Mouse (Mus musculus): ENCODE results near the gene Icam1. TPM values are rescaled to one million over a fixed set of nuclear protein-coding genes. Genes with fewer than 3 reads are reported as not detected.

The Icam1 gene
- polyA plus RNA-seq, 1 experiment from 2014 or later = 5.0 TPM

DNA sequence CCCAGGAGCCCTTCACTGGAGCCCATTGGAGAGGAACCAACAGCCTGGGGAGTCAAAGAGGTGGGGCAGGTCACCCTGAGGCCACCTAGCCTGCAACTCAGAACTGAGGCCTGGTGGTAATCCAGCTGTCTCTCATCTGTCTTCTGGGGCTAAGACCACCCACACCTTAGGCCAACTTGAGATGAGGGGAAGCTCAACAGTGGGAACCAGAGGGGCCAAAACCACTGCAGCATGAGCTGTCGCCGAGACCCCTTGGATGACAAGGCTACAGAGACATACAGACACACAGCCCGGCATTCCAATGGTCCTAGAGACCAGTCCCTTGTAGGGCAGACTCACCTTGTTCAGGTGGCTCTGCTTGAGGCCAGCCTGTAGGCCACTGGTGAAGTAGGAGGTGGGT lies 59.8 kb downstream of the Icam1 start:
- no peak overlapping the region for H3K27ac ChIP-seq (replicated peaks)
- H3K9me3 ChIP-seq = no peaks in the 10 kb centered on the region
- no peak for ATAC-seq (ENCODE audit: low FRiP score, low read depth)
- H3K27me3 ChIP-seq = no peaks in the 10 kb centered on the region
- H3K4me2 ChIP-seq (replicated peaks) = no peak overlapping the region
- peaks cover 67% of the 10 kb centered on the region for H3K36me3 ChIP-seq
- WGBS = 96% methylated on average over 3 of the region's 3 CpGs
- no peak overlapping the region for H3K4me3 ChIP-seq
- H3K9ac ChIP-seq (replicated peaks) = no peak overlapping the region
- H3K4me1 ChIP-seq = peaks cover 11% of the 10 kb centered on the region

MicroRNAs within 50 kb of the gene (microRNA counts, 519-probe panel; counts per million panel counts)
- microRNA mmu-miR-1900 = 5,279 counts per million, percentile 49 among the panel's probes with 10 or more counts

Small RNA genes lying within 50 kb of the gene (microRNA-seq; reads per million reads assigned to microRNA genes)
- not detected for gene Mir1900
- gene Mir7082 = 2.1 reads per million

Other genes starting within 250 kb of the Icam1 start
- gene Col5a3, start 200.9 kb upstream of the Icam1 start, polyA plus RNA-seq (2016; fragmentation: Nextera tagmentation; extraction: Ambion mirVana) = 0.63 and 0.84 TPM in 2 replicates
- gene Rdh8, start 197.5 kb upstream of the Icam1 start, polyA plus RNA-seq (2016; fragmentation: Nextera tagmentation; extraction: Ambion mirVana) = not detected in 2 replicates
- gene A230050P20Rik, start 147.3 kb upstream of the Icam1 start, polyA plus RNA-seq (2016; fragmentation: Nextera tagmentation; extraction: Ambion mirVana) = 1.3 and 1.8 TPM in 2 replicates
- gene Angptl6, start 136.3 kb upstream of the Icam1 start, polyA plus RNA-seq (2016; fragmentation: Nextera tagmentation; extraction: Ambion mirVana) = 4.3 TPM in 2 replicates
- gene Ppan, start 127.8 kb upstream of the Icam1 start, polyA plus RNA-seq (2016; fragmentation: Nextera tagmentation; extraction: Ambion mirVana) = 55.3 and 62.7 TPM in 2 replicates
- gene Eif3g, start 117.4 kb upstream of the Icam1 start, polyA plus RNA-seq (2016; fragmentation: Nextera tagmentation; extraction: Ambion mirVana) = 298 and 321 TPM in 2 replicates
- 109 and 113 TPM in 2 replicates for gene Dnmt1, start 56.1 kb upstream of the Icam1 start, polyA plus RNA-seq (2016; fragmentation: Nextera tagmentation; extraction: Ambion mirVana)
- gene S1pr2, start 39.2 kb upstream of the Icam1 start, polyA plus RNA-seq (2016; fragmentation: Nextera tagmentation; extraction: Ambion mirVana) = 20.6 and 22.6 TPM in 2 replicates
- gene Mrpl4, start 13.2 kb upstream of the Icam1 start, polyA plus RNA-seq (2016; fragmentation: Nextera tagmentation; extraction: Ambion mirVana) = 101 and 109 TPM in 2 replicates
- 1.1 and 1.3 TPM in 2 replicates for gene Icam4, start 13.4 kb downstream of the Icam1 start, polyA plus RNA-seq (2016; fragmentation: Nextera tagmentation; extraction: Ambion mirVana)
- 0.08 TPM in 1 of 2 replicates, not detected in the other for gene Icam5, start 16.1 kb downstream of the Icam1 start, polyA plus RNA-seq (2016; fragmentation: Nextera tagmentation; extraction: Ambion mirVana)
- 0.98 and 3.1 TPM in 2 replicates for gene Zglp1, start 51.1 kb downstream of the Icam1 start, polyA plus RNA-seq (2016; fragmentation: Nextera tagmentation; extraction: Ambion mirVana)
- 0.89 and 1.6 TPM in 2 replicates for gene Gm49373, start 57.1 kb downstream of the Icam1 start, polyA plus RNA-seq (2016; fragmentation: Nextera tagmentation; extraction: Ambion mirVana)
- 38.0 and 40.7 TPM in 2 replicates for gene Fdx1l, start 57.6 kb downstream of the Icam1 start, polyA plus RNA-seq (2016; fragmentation: Nextera tagmentation; extraction: Ambion mirVana)
- 2.3 and 2.9 TPM in 2 replicates for gene Gm38431, start 76.0 kb downstream of the Icam1 start, polyA plus RNA-seq (2016; fragmentation: Nextera tagmentation; extraction: Ambion mirVana)
- 66.7 and 69.8 TPM in 2 replicates for gene Raver1, start 76.0 kb downstream of the Icam1 start, polyA plus RNA-seq (2016; fragmentation: Nextera tagmentation; extraction: Ambion mirVana)
- gene Tyk2, start 115.3 kb downstream of the Icam1 start, polyA plus RNA-seq (2016; fragmentation: Nextera tagmentation; extraction: Ambion mirVana) = 12.8 and 14.1 TPM in 2 replicates
- 278 and 283 TPM in 2 replicates for gene Cdc37, start 134.0 kb downstream of the Icam1 start, polyA plus RNA-seq (2016; fragmentation: Nextera tagmentation; extraction: Ambion mirVana)
- gene Pde4a, start 149.7 kb downstream of the Icam1 start, polyA plus RNA-seq (2016; fragmentation: Nextera tagmentation; extraction: Ambion mirVana) = 11.3 and 11.5 TPM in 2 replicates
- gene Keap1, start 223.4 kb downstream of the Icam1 start, polyA plus RNA-seq (2016; fragmentation: Nextera tagmentation; extraction: Ambion mirVana) = 52.3 and 52.6 TPM in 2 replicates
- 0.38 and 0.50 TPM in 2 replicates for gene S1pr5, start 232.5 kb downstream of the Icam1 start, polyA plus RNA-seq (2016; fragmentation: Nextera tagmentation; extraction: Ambion mirVana)
- gene Atg4d, start 249.3 kb downstream of the Icam1 start, polyA plus RNA-seq (2016; fragmentation: Nextera tagmentation; extraction: Ambion mirVana) = 50.3 and 52.3 TPM in 2 replicates

Data from midbrain, embryonic 12.5 days (tissue).